Mouse (Mus musculus): ENCODE data around the gene Tmem87b. TPM values are rescaled to one million over a fixed set of nuclear protein-coding genes. Genes with fewer than 3 reads are reported as not detected.

Gene Tmem87b
- total RNA-seq, 2 experiments from 2014 or later = 10.1 to 24.2 TPM

DNA sequence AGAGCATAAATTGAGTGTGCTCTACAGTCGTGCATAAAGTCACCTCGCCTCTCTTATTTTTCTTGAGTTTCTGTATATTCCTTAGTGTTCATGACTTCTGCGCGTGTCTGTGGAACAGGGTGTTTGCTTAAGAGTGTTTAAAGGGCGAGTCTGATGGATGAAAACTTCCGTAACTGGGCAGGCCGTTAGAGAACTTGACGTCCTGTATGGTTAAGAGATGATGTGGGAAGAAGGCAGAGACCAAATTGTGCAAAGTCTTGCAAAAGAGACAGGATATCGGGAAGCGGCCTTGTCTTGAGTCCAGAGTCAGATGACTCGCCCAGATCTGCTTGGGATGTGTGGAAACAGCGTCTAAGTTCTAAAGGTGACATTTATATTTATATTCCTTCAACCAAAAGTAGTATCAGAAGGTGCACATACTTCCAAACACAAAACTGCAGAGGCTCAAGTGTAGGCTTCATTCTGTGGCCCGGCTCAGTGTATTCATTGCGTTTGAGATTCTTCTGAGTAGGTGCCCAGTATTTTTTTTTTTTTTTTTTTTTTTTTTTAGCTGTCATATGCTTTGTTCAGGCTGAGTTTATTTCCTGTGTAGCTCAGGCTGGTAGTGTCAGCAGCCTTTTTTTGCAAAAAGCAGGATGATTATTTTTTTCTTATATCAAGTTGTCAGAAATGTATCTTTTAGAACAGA lies 1.2 kb downstream of the Tmem87b start:
- peak; percentile 23 for ATAC-seq (replicated peaks; ENCODE audit: poor library complexity)

- no peak for ATAC-seq (replicated peaks; ENCODE audit: poor library complexity)
Observed at GRCm38 (mm10) chr2:128820631-128821030, 2.7 kb downstream of the Tmem87b start.

DNA sequence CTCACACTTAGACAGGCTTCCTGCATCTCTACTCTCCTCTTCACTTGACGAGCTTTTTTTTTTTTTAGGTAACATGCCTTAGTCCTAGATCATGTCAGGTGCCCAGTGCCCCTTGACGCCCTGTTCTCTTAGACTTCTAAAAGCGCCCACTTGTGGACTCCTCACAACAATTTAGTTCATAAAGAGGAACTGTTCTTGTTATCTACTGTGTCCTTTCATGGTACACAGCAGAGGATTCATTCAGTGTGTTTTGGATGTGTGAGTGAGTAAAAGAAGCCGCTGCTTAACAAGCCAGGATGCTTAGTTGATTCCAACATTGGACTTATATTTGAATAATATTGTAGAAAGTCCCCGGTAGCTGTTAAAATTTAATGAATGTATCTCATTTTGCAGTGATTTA lies 6.0 kb downstream of the Tmem87b start:
- ATAC-seq (replicated peaks; ENCODE audit: poor library complexity) = no peak

GRCm38 (mm10) chr2:128827787-128828186 lies 9.9 kb downstream of the Tmem87b start:
- ATAC-seq (replicated peaks; ENCODE audit: poor library complexity) = no peak

DNA sequence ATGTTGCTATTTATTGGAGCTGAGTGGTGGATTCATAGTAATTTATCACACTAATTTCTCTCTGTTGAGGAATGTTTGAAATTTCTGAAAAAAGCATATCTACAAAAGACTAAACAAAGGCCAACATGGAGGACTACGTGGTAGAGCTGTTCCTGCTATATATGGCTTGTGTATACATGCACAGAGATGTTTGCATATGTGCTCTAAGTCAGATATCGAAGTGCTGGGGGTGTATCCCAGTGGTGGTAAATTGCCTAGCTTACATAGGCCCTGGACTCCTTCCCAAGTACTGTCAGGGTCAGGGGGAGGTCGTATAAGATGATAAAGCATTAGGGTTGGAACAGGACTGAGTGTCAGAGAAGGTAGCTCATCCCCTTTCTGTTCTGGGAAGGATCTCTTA lies 14.7 kb downstream of the Tmem87b start:
- no peak for ATAC-seq (replicated peaks; ENCODE audit: poor library complexity)

- ATAC-seq (replicated peaks; ENCODE audit: poor library complexity) = no peak
Observed at GRCm38 (mm10) chr2:128833035-128833434, 15.1 kb downstream of the Tmem87b start.

GRCm38 (mm10) chr2:128833435-128833834 lies 15.5 kb downstream of the Tmem87b start:
- no peak for ATAC-seq (replicated peaks; ENCODE audit: poor library complexity)

DNA sequence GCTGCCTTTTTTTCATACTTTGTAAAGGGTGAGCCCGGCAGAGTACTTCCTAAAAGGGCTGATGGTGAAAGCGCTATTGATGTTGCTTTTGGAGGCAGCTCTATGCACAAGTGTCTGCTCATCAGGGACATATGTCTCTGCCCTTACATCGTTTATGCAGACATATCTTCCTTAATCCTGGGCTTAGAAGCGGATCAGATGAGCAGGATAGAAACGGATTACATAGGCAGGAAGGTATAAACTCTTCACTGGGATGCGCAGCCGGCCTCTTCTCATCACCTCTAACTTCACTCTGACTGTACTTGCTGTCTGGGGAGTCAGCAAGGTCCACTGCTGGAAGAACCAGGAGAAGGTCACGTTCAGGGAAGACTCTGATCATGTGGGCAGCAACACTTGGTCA lies 19.6 kb downstream of the Tmem87b start:
- ATAC-seq (replicated peaks; ENCODE audit: poor library complexity) = no peak

GRCm38 (mm10) chr2:128838611-128839010 lies 20.7 kb downstream of the Tmem87b start:
- ATAC-seq (replicated peaks; ENCODE audit: poor library complexity) = no peak

GRCm38 (mm10) chr2:128839501-128839900 lies 21.6 kb downstream of the Tmem87b start:
- no peak for ATAC-seq (replicated peaks; ENCODE audit: poor library complexity)

DNA sequence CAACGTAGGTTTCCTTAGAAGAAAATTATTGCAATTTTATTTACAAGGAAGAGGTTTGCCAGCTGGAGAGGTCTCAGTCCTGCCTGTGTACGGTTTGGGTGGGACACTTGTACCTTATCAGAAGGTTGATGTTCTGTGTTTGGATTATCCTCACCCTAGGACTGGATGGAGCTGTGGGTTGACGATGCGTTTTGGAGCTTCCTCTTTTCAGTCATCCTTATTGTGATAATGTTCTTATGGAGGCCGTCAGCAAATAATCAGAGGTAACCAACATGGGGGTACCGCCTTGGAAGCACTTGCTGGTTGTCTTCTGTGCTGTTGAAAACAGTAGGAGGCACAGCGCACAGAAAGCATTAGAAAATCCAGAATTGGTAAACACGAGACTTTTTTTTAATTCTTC lies 24.5 kb downstream of the Tmem87b start:
- ATAC-seq (replicated peaks; ENCODE audit: poor library complexity) = no peak

- ATAC-seq (replicated peaks; ENCODE audit: poor library complexity) = no peak
Observed at GRCm38 (mm10) chr2:128850036-128850435, 32.1 kb downstream of the Tmem87b start.

- no peak for ATAC-seq (replicated peaks; ENCODE audit: poor library complexity)
Observed at GRCm38 (mm10) chr2:128856673-128857072, 38.8 kb downstream of the Tmem87b start.

DNA sequence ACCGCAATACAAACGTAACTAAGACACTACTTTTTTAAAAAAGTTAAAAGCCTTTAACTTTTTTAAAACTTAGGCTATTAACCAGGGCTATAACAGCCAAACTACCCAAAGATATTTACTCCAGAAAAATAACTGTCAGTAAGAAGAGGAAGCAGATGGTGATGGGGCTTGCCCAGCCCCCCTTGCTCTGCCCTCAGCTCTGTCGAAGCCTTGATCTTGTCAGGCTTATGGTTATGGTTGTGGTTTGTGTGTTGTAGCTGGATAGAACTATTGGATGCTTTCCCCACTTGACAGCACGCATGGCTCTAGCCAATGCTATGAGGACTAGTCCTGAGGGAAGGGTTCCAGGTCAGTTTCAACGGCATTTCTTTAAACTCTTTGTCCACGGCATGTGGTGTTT lies 41.0 kb downstream of the Tmem87b start:
- ATAC-seq (replicated peaks; ENCODE audit: poor library complexity) = no peak

DNA sequence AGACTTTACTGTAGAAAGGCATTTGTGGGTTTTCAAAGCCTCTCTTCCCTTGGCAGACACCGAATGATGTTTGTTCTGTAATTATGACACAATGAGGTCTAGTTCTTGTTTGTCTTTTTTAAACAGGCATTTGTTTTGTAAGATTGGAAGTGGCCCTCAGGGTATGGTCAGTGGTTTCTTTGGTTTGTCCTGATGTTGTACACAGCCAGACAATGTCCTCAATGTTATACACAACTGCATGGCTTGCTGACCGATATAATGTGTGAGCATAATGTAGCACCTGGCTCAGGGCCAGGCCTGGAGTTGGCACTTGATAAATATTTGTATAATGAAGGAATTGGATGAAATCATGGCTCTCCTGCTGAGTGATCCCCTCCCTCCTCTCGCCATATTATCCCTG lies 41.9 kb downstream of the Tmem87b start:
- ATAC-seq (replicated peaks; ENCODE audit: poor library complexity) = no peak

DNA sequence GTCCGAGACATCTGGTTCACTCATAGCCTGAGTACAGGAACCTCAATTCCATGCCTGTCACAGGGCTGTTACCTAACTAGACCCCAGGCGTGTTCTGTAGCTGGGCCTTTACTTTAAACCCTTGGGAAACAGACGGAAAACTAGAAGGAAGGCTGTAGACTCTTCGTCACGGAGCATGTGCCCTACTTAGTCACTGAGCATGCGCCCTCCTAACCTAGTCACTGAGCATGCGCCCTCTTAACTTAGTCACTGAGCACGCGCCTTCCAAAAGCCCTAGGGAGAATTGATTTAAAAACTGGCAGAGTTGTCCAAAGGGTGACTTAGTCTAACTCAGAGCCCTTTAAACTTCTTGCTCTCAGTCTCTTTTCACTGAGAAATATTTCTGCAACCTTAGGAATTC lies 44.7 kb downstream of the Tmem87b start, which contains the start of gene Fbln7:
Gene Fbln7 (plus strand): TSS at position 346 of the 400 bp plus-strand sequence.
- ATAC-seq (replicated peaks; ENCODE audit: poor library complexity) = no peak

GRCm38 (mm10) chr2:128863777-128864331 lies 45.9 kb downstream of the Tmem87b start:
- ATAC-seq (replicated peaks; ENCODE audit: poor library complexity) = no peak

DNA sequence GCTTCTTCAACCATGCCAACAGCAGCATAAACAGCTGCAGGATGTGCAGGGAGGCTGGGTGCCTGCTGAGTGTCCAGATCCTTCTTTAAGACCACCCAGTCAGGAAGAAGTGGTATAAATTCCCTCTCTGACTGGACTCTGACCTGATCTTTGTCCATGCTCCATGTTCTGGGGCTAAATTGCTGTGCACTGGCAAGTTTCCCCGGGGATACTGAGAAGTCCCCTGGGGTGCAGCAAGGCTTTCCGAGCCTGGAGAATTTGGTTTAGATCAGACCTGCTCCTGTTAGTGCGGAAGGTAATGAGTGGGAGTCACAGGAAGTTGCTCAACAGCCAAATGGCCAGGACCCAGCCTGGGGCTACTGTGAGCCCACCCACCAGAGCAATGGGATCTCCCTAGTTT lies 47.1 kb downstream of the Tmem87b start:
- ATAC-seq (replicated peaks; ENCODE audit: poor library complexity) = no peak

- no peak for ATAC-seq (replicated peaks; ENCODE audit: poor library complexity)
Observed at GRCm38 (mm10) chr2:128871656-128872055, 53.7 kb downstream of the Tmem87b start.

GRCm38 (mm10) chr2:128872256-128872655 lies 54.3 kb downstream of the Tmem87b start:
- ATAC-seq (replicated peaks; ENCODE audit: poor library complexity) = no peak

DNA sequence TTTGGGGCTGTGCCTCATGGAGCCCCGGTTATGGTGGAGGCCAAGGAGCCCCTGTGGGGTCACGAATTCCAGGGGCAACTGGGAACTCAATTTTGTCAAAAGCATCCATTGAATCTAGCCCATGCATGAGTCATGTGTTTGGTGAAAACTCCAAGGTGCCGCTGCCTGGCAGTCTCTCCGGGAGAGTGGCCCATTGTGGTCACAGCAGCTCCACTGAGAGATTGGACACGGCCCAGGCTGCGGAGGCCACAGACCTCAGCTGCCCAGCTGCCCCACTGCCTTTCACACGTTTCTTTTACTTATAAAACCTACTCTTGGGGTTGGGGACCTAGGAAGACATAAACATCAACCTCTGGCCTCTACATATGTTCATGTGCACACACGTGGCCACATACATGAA lies 57.6 kb downstream of the Tmem87b start:
- ATAC-seq (replicated peaks; ENCODE audit: poor library complexity) = no peak

DNA sequence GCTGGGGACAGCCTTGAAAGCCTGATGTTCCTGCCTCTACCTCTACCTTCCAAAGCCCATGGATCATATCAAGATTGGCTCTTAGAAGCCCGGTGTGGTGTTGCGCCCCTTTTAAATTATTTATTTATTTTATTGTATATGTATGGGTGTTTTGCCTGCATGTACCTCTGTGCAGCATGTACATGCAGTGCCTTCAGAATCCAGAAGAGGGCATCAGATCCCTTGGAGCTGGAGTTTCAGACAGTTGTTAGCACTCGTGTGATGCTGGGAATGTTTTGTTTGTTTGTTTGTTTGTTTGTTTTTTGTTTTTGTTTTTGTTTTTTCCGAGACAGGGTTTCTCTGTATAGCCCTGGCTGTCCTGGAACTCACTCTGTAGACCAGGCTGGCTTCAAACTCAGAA lies 63.3 kb downstream of the Tmem87b start:
- ATAC-seq (replicated peaks; ENCODE audit: poor library complexity) = no peak
